Mouse (Mus musculus): ENCODE measurements around the gene Plekhg1. TPM values are rescaled to one million over a fixed set of nuclear protein-coding genes. Genes with fewer than 3 reads are reported as not detected.

Gene Plekhg1
- polyA plus RNA-seq, 1 experiment from 2014 or later = 12.3 TPM

DNA sequence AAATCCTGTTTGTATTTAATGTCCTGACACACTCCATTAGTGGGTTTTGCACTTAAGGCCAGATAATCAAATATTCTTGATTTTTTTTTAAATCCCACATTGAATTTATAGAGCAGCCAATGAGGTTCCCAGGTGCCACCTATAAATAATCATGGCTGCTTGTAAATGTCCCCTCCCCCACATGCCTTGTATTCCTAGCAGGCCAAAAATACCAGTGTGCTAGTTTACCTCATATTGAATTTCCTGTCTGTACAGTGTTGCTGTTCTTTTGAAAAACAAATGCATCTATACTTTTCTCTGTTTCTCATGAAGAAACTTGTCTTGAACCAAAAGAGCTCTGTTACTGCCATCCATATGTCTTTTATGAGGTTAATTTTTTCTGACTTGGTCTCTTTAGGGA lies 59.3 kb downstream of the Plekhg1 start:
- H3K36me3 ChIP-seq (ENCODE audit: control insufficient read depth, insufficient read depth, low read length) = no peaks in the 10 kb centered on the region
- ATAC-seq (ENCODE audit: low FRiP score) (no peak), DNase-seq (ENCODE audit: low spot score) (no peak)
- H3K4me3 ChIP-seq (ENCODE audit: low read depth, low read length) = no peak overlapping the region
- H3K27ac ChIP-seq (ENCODE audit: low read depth, low read length) = no peak overlapping the region
- H3K9me3 ChIP-seq (ENCODE audit: control insufficient read depth, low read length) = no peaks in the 10 kb centered on the region
- no peaks in the 10 kb centered on the region for H3K27me3 ChIP-seq (ENCODE audit: control insufficient read depth, insufficient read depth, low read length)
- H3K9ac ChIP-seq (ENCODE audit: low read depth, low read length) = no peak overlapping the region
- no peak overlapping the region for H3K4me2 ChIP-seq (replicated peaks; ENCODE audit: low read depth, low read length)
- no peaks in the 10 kb centered on the region for H3K4me1 ChIP-seq (replicated peaks; ENCODE audit: control insufficient read depth, insufficient read depth, low read length)

DNA sequence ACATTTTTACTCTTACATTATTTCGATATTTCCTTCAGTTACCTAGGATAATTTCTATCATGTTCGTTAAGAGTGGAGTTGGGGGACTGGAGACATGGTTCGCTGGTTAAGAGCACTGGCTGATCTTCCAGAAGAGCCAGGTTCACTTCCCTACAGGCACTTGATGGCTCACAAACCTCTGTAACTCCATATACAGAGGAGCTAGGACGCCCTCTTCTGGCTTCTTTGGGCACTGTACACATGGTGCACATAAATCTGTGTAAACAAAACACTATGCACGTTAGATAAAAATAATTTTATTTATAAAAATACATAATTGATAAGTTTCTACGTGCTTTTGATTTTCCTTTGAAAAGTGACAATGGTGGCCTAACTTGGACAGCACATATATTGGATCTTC lies 61.1 kb downstream of the Plekhg1 start:
- ATAC-seq (ENCODE audit: low FRiP score) = no peak
- DNase-seq (ENCODE audit: low spot score) = no peak
- Histone ChIP-seq H3K27ac (ENCODE audit: low read depth, low read length) (no peak overlapping the region), H3K27me3 (ENCODE audit: control insufficient read depth, insufficient read depth, low read length) (no peaks in the 10 kb centered on the region), H3K4me3 (ENCODE audit: low read depth, low read length) (no peak overlapping the region), H3K36me3 (ENCODE audit: control insufficient read depth, insufficient read depth, low read length) (no peaks in the 10 kb centered on the region), H3K9ac (ENCODE audit: low read depth, low read length) (no peak overlapping the region), H3K4me2 (replicated peaks; ENCODE audit: low read depth, low read length) (no peak overlapping the region), H3K4me1 (replicated peaks; ENCODE audit: control insufficient read depth, insufficient read depth, low read length) (no peaks in the 10 kb centered on the region), H3K9me3 (ENCODE audit: control insufficient read depth, low read length) (no peaks in the 10 kb centered on the region)
- 82% methylated on average over 6 of the region's 6 CpGs for WGBS

DNA sequence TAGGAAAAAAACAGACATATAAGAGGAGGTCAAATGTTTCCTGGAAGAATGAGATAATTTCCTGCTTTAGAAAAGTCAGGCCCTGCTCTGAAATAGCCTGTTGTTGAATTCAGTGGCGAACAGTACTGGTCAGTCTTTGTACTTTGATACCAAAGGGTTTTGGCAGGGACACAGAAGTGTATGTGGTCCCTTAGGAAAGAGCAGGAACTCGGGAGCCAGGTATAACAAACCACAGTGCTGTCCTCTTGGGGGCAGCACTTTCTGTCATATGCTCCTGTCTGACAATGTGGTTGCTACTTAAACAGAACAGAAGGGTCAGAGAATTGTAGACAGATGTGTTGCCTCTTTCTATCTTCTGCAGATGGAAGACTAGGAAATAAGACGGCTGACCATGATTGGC lies 65.2 kb downstream of the Plekhg1 start:
- Histone ChIP-seq H3K27me3 (ENCODE audit: control insufficient read depth, insufficient read depth, low read length) (no peaks in the 10 kb centered on the region), H3K27ac (ENCODE audit: low read depth, low read length) (no peak overlapping the region), H3K4me3 (ENCODE audit: low read depth, low read length) (no peak overlapping the region), H3K36me3 (ENCODE audit: control insufficient read depth, insufficient read depth, low read length) (no peaks in the 10 kb centered on the region), H3K9ac (ENCODE audit: low read depth, low read length) (no peak overlapping the region), H3K9me3 (ENCODE audit: control insufficient read depth, low read length) (no peaks in the 10 kb centered on the region), H3K4me2 (replicated peaks; ENCODE audit: low read depth, low read length) (no peak overlapping the region), H3K4me1 (replicated peaks; ENCODE audit: control insufficient read depth, insufficient read depth, low read length) (no peaks in the 10 kb centered on the region)
- 51% methylated on average over 3 of the region's 3 CpGs for WGBS
- ATAC-seq (ENCODE audit: low FRiP score) (no peak), DNase-seq (ENCODE audit: low spot score) (no peak)

DNA sequence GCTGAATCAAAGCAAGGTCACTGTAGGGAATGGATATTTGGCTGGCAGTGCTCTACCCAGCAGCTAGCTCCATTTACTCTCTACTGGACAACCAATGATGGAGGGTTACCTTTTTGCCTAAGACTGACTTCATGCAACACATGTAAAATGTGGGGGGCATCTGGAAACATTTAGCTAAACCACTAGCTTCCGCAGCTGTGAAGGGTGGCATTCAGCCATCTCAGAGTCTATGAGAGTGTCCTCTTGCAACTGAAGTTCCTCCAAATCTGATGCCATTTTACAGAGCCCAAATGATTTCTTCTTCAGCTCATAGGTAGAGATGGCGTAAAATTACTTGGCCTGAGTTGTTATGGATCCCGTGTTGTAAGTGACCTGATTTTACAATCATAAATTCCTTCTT lies 67.8 kb downstream of the Plekhg1 start:
- DNase-seq (ENCODE audit: low spot score) = no peak
- WGBS = 90% methylated on average over 3 of the region's 3 CpGs
- no peak overlapping the region for H3K9ac ChIP-seq (ENCODE audit: low read depth, low read length)

DNA sequence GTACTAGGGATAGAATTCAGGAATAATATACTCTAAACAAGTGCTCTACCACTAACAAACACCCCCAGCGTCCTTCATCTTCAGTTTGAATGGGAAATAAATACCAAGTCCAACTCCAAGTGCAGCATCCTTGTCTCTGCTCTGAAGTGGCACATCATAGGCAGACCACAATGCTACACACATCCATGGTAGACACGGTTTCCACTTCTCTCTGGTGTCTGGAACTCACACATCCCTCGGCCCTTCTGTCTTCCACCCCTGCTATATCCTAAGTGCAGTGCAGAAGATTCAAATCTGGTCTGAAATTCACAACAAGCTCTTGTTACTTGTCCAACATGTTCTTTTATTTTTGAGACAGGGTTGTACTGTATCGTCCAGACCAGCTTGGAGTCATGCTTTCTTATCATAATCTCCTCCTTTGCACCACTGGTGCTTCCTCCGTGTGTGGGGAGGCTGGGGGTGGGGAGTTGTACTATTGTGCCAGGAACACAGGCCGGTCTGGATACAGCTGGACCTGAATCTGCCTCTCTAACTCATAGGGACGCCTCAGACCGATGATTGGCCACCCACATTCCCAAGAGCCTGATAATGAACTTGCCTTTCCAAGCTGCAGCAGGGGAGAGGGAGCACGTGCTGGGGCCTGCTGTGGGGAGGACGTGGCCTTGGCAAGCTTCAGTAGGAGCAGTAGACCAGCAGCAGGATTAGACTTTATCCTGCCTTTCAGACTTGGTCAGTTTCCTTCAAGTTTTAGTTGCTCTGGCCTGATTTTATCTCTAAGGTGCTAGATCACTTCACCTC lies 70.5 kb downstream of the Plekhg1 start:
- Histone ChIP-seq H3K4me1 (replicated peaks; ENCODE audit: control insufficient read depth, insufficient read depth, low read length) (no peaks in the 10 kb centered on the region), H3K36me3 (ENCODE audit: control insufficient read depth, insufficient read depth, low read length) (no peaks in the 10 kb centered on the region), H3K9me3 (ENCODE audit: control insufficient read depth, low read length) (no peaks in the 10 kb centered on the region), H3K9ac (ENCODE audit: low read depth, low read length) (no peak overlapping the region), H3K4me3 (ENCODE audit: low read depth, low read length) (no peak overlapping the region), H3K27me3 (ENCODE audit: control insufficient read depth, insufficient read depth, low read length) (no peaks in the 10 kb centered on the region), H3K4me2 (replicated peaks; ENCODE audit: low read depth, low read length) (no peak overlapping the region), H3K27ac (ENCODE audit: low read depth, low read length) (no peak overlapping the region)
- DNase-seq (ENCODE audit: low spot score) (no peak), ATAC-seq (ENCODE audit: low FRiP score) (no peak)
- 80% methylated on average over 10 of the region's 10 CpGs for WGBS

More for the DNA sequence above, 67.8 kb downstream of the Plekhg1 start:
- no peak for ATAC-seq (ENCODE audit: low FRiP score)
- Histone ChIP-seq H3K36me3 (ENCODE audit: control insufficient read depth, insufficient read depth, low read length) (no peaks in the 10 kb centered on the region), H3K4me1 (replicated peaks; ENCODE audit: control insufficient read depth, insufficient read depth, low read length) (no peaks in the 10 kb centered on the region), H3K9me3 (ENCODE audit: control insufficient read depth, low read length) (no peaks in the 10 kb centered on the region), H3K4me2 (replicated peaks; ENCODE audit: low read depth, low read length) (no peak overlapping the region), H3K27ac (ENCODE audit: low read depth, low read length) (no peak overlapping the region), H3K27me3 (ENCODE audit: control insufficient read depth, insufficient read depth, low read length) (no peaks in the 10 kb centered on the region), H3K4me3 (ENCODE audit: low read depth, low read length) (no peak overlapping the region)

GRCm38 (mm10) chr10:3818940-3819701 lies 79.0 kb downstream of the Plekhg1 start:
- Histone ChIP-seq H3K27me3 (ENCODE audit: control insufficient read depth, insufficient read depth, low read length) (no peaks in the 10 kb centered on the region), H3K9me3 (ENCODE audit: control insufficient read depth, low read length) (no peaks in the 10 kb centered on the region), H3K4me2 (replicated peaks; ENCODE audit: low read depth, low read length) (no peak overlapping the region), H3K9ac (ENCODE audit: low read depth, low read length) (no peak overlapping the region), H3K4me3 (ENCODE audit: low read depth, low read length) (no peak overlapping the region), H3K4me1 (replicated peaks; ENCODE audit: control insufficient read depth, insufficient read depth, low read length) (no peaks in the 10 kb centered on the region; the same call in 1 of the 2 replicates), H3K36me3 (ENCODE audit: control insufficient read depth, insufficient read depth, low read length) (no peaks in the 10 kb centered on the region), H3K27ac (ENCODE audit: low read depth, low read length) (no peak overlapping the region)
- 50% methylated on average over 5 of the region's 5 CpGs for WGBS
- ATAC-seq (ENCODE audit: low FRiP score) = peak; percentile 74; the same call in 1 of the 2 replicates
- peak; percentile 34 for DNase-seq (ENCODE audit: low spot score)

GRCm38 (mm10) chr10:3823826-3824225 lies 83.7 kb downstream of the Plekhg1 start:
- no peaks in the 10 kb centered on the region for H3K9me3 ChIP-seq (ENCODE audit: control insufficient read depth, low read length)
- no peak overlapping the region for H3K4me3 ChIP-seq (ENCODE audit: low read depth, low read length)
- no peak overlapping the region for H3K27ac ChIP-seq (ENCODE audit: low read depth, low read length)
- DNase-seq (ENCODE audit: low spot score) (no peak), ATAC-seq (ENCODE audit: low FRiP score) (no peak)
- no peaks in the 10 kb centered on the region; the same call in 1 of the 2 replicates for H3K4me1 ChIP-seq (replicated peaks; ENCODE audit: control insufficient read depth, insufficient read depth, low read length)
- no peak overlapping the region for H3K9ac ChIP-seq (ENCODE audit: low read depth, low read length)
- no peak overlapping the region for H3K4me2 ChIP-seq (replicated peaks; ENCODE audit: low read depth, low read length)
- WGBS = 79% methylated on average over 6 of the region's 6 CpGs
- no peaks in the 10 kb centered on the region for H3K27me3 ChIP-seq (ENCODE audit: control insufficient read depth, insufficient read depth, low read length)
- H3K36me3 ChIP-seq (ENCODE audit: control insufficient read depth, insufficient read depth, low read length) = no peaks in the 10 kb centered on the region

DNA sequence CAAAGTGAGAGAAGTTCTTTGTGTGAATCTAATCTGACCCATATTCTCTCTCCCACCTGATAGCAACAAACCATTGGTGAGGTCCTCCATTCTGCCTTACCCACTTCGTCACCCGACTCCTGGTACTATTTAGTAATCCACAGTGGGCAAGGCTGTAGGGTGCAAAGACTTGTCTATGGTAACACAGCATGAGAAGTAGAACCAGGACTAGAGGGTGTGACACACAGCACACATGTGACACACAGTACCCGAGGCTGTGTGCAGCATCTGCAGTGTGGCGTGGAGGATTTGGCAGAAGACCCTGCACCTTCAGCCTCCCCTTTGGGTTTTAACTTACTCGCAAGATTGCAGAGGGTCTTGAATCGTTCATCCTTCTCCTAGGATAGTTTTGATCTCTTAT lies 85.9 kb downstream of the Plekhg1 start:
- H3K36me3 ChIP-seq (ENCODE audit: control insufficient read depth, insufficient read depth, low read length) = no peaks in the 10 kb centered on the region
- H3K27me3 ChIP-seq (ENCODE audit: control insufficient read depth, insufficient read depth, low read length) = no peaks in the 10 kb centered on the region
- no peak overlapping the region for H3K9ac ChIP-seq (ENCODE audit: low read depth, low read length)
- no peak overlapping the region for H3K4me3 ChIP-seq (ENCODE audit: low read depth, low read length)
- no peaks in the 10 kb centered on the region for H3K9me3 ChIP-seq (ENCODE audit: control insufficient read depth, low read length)
- DNase-seq (ENCODE audit: low spot score) (no peak), ATAC-seq (ENCODE audit: low FRiP score) (no peak)
- 84% methylated on average over 6 of the region's 6 CpGs for WGBS
- no peaks in the 10 kb centered on the region for H3K4me1 ChIP-seq (replicated peaks; ENCODE audit: control insufficient read depth, insufficient read depth, low read length)
- H3K27ac ChIP-seq (ENCODE audit: low read depth, low read length) = no peak overlapping the region
- H3K4me2 ChIP-seq (replicated peaks; ENCODE audit: low read depth, low read length) = no peak overlapping the region

DNA sequence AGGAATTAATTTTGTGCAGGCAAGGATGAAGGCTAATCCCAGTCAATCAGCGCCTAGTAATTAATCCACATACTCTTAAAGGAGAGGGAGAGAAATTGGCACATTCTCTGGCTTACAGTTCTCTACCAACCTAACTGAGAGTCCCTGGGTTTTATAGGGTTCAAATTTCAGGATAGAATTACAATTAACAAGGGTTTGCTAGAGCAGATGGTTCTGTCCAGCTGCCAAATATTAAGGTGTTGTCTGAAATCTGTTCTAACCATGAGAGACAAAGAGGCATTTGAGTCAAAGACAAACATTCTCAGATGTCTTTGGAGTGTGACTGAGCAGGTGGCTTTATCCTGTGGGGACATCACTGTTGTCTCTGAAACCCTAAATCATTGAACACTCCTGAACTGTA lies 87.2 kb downstream of the Plekhg1 start:
- no peak overlapping the region for H3K9ac ChIP-seq (ENCODE audit: low read depth, low read length)
- 70% methylated on average over 1 of the region's 1 CpGs for WGBS
- DNase-seq (ENCODE audit: low spot score) (no peak), ATAC-seq (ENCODE audit: low FRiP score) (no peak)
- no peaks in the 10 kb centered on the region for H3K9me3 ChIP-seq (ENCODE audit: control insufficient read depth, low read length)
- H3K27ac ChIP-seq (ENCODE audit: low read depth, low read length) = no peak overlapping the region
- no peaks in the 10 kb centered on the region for H3K36me3 ChIP-seq (ENCODE audit: control insufficient read depth, insufficient read depth, low read length)
- no peaks in the 10 kb centered on the region for H3K27me3 ChIP-seq (ENCODE audit: control insufficient read depth, insufficient read depth, low read length)
- no peak overlapping the region for H3K4me3 ChIP-seq (ENCODE audit: low read depth, low read length)
- no peaks in the 10 kb centered on the region for H3K4me1 ChIP-seq (replicated peaks; ENCODE audit: control insufficient read depth, insufficient read depth, low read length)
- no peak overlapping the region for H3K4me2 ChIP-seq (replicated peaks; ENCODE audit: low read depth, low read length)
